Mouse (Mus musculus): ENCODE data around the gene Ube2h.
"Not testable (repeated sequence)": the region's sequence is repeated elsewhere in the genome, so short reads cannot be mapped to it uniquely, and the experiment has no call there.

The Ube2h gene

DNA sequence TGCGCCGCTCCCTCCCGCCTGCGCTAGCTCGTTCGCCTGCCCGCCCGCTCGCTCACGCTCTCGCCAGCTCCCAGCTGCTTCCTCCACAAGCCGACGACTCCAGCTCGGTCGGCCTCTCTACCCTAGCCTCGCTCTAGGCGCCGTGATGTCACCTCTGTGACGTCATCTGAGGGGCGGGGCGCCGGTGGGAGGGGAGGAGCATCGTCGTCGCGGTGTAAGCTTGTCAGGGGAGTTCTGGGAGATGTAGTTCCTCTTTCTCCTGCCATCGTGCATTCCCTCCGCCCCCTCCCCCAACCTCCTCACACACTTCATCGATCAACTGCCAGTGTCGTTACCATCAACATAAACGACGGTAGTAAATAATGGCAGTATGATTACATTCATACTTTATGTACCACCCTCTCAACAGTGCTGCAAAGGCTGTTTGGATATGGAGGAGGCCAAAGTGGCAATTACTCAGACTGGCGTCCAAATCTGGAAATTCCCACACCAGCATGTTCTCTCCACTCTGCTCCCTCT lies at the start of gene Ube2h:
Gene Ube2h, minus strand, starts transcription at position 141 of the 519 bp plus-strand sequence.
- peak; percentile 98 for DNase-seq (ENCODE audit: low spot score)

DNA sequence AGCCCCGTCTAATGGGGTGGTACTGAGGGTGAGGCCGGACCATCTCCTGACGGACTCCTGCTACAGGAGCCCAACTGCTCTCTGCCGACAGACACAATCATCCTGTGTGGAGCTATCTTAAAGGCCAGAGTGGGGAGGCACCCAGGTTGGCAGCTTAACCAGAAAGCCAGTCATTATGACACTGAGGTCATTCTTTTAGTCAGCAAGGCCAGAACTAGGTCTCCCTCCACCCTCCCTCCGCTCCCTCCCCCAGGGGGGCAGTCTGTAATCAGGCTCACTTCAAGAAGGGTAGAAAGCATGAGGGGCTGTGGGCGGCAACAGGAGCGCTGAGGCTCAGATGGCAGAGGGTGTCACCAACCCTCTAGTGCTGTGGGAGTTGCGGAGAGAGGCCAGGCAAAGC lies 49.3 kb upstream of the Ube2h start:
- no peak for DNase-seq (ENCODE audit: low spot score)

DNA sequence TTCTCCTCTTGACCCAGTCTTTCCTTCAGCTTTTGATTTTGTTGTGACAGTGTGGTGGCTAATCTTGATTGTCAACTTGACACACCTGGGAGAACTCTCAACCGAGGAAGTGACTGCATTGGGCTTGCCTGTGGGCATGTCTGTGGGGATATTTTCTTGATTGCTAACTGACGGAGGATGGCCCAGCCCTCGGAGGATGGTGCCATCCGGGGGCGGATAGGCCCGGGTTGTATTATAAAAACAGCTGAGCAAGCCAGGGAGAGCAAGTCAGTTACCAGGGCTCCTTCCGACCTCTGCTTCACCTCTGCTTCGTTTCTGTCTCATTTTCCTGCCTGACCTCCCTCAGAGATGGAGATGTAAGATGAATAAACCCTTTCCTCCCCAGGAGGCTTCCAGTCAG lies 48.4 kb upstream of the Ube2h start:
- DNase-seq (ENCODE audit: low spot score), result no peak

DNA sequence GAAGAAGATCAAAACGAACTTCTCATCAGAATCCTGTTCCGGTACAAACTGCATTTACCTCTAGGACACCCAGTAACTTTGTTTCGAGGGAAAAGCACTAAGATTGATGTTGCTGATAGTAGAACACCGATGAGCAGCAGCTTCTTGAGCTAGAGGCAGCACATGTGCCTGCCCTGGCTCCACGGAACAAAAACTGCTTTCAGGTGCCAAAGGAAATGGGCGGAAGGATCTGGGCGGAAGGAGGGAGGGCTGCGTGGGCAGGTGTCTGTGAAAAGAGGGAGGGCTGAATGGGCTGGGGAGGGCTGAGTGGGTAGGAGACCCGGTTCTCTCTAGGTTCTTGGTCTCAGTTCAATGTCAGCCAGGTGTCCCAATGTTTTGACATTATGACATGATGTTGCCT lies 47.0 kb upstream of the Ube2h start:
- DNase-seq (ENCODE audit: low spot score), result no peak

DNA sequence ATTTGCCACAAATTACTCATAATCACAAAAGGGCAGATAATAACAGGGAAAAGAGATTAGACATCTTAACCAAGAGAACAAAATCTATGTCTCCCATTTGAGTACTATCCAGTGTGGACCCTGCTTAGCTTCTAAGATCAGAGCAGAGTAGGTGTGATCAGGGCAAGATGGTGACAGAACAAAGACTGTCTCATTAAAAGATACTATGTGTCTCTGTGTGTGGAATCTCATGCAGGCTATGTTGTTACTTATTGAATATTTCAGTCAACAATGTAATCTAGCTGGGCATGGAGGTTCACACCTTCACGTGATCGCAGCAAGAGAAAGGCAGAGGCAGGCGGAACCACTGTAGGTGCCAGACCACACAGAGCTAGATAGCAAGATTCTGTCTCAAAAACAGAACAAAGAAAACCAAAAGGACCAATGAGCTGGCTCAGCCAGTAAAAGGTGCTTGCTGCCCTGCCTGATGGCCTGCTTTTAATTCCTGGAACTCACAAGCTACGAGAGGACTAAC lies 43.0 kb upstream of the Ube2h start:
- no peak for DNase-seq (ENCODE audit: low spot score)

DNA sequence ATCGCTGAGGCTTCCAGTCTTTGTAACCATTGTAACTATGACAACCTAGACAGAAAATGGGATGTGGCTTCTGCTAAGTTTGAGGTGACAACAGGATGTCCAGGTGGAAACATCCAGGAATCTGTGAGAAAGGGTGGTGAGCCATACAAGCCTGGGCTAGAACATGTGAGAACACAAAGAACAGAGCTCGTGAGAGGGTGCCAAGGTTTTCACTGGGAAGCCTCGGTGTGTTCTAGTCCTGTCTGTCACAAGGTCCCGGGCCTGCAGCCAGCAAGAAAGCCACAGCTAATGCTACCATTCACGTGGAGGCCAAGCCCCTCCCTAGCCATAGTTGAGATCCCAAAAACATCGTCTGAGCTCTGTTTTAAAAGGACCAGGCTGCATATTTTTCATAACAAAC lies 42.4 kb upstream of the Ube2h start:
- no peak for DNase-seq (ENCODE audit: low spot score)

DNA sequence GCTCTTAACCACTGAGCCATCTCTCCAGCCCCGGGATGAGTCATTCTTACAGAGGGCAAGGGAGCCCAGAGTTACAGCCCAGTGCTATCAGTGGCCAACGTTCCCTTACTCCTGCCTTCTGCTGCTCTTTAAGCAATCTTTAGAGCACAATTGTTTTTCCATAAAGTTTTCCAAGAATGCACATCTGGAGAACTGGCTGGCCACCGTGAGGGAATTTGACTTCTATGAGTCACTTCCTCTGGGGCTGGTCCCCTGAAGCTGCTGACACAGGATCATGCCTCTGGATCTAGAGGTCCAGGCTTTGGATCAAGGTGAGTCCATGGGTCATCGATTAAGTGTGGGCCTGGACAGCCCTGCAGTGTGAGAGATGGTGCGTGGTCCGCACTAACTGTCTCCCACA lies 39.7 kb upstream of the Ube2h start:
- no peak for DNase-seq (ENCODE audit: low spot score)

DNA sequence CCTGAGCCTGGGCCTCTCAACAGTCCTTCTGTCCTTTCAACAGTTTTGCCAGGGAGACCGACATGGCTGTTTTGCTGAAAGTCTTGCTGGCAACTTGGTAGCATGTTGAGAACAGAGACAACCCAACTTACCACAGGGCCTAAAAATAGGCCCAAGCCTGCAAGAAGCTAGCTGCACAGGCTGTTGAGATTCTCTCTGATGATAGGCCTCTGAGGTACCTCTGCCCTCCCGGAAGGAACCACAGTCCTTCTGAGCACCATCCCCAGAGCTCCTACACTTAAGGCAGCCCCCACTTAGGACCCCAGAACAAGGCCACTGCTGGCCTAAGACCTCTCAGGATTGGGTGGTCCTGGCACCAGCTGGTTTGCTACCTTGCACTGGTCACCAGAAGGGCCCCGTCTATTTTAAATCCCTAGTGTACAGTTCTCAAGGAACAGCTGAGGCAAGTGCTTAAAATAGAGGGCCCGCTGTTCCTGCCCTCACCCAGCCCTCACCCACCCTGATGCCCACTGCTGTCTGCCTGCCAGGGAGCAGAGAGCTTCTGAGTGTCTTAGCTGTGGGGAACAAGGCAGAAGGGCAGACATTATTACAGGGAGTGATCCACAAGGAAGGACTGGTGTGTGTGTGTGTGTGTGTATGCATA lies 36.0 kb upstream of the Ube2h start:
- no peak for DNase-seq (ENCODE audit: low spot score)

DNA sequence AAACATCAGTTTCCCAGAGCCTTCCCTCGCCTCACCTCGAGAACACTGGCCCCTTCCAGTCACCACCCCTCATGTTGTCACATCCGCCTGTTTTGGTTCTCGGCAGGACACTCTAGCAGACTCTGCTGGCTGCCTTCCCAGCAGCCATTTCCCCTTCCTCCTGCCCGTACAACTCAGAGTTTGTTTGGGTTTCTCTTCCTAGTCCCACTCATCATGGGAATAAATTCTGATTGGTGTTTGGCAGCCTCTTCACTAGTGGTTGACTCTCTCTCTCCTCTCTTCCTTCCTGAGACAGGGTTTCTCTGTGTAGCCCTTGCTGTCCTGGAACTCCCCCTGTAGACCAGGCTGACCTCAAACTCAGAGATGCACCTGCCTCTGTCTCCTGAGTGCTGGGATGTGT lies 32.6 kb upstream of the Ube2h start:
- DNase-seq (ENCODE audit: low spot score), result peak; percentile 38

DNA sequence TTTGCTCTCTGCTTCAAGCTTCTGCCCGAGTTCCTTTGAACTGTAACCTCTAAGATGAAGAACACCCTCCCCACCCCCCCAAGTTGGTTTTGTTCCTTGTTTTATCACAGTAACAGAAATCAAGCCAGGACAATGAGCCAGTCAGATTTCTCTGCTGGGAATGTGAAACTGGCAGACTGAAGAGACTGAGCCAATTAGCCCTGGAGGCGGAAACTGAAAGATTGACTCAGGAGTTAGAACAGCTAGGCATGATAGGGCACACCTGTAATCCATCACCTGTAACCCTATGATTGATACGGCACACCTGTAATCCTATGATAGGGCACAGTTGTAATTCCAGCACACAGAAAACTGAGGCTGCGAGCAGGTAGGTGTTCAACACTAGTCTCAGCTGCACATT lies 27.9 kb upstream of the Ube2h start:
- DNase-seq (ENCODE audit: low spot score), result no peak

DNA sequence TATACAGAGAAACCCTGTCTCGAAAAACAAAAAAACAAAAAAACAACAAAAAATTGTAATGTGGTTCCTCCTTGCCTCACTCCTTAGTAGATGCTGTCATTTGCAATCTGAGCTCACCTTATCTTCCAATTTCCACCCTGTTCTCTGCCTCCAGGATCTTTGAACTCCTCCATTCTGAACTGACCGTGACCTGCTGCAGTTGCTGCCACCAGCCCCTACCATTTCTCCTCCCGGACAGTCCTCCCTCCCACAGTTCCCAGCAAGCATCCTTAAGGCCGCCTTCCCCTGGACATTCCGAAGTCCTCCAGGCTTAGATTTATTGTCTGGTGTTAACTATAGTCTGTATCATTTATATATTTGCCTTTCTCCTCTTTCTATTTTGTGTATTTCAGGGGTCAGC lies 26.4 kb upstream of the Ube2h start:
- no peak for DNase-seq (ENCODE audit: low spot score)

DNA sequence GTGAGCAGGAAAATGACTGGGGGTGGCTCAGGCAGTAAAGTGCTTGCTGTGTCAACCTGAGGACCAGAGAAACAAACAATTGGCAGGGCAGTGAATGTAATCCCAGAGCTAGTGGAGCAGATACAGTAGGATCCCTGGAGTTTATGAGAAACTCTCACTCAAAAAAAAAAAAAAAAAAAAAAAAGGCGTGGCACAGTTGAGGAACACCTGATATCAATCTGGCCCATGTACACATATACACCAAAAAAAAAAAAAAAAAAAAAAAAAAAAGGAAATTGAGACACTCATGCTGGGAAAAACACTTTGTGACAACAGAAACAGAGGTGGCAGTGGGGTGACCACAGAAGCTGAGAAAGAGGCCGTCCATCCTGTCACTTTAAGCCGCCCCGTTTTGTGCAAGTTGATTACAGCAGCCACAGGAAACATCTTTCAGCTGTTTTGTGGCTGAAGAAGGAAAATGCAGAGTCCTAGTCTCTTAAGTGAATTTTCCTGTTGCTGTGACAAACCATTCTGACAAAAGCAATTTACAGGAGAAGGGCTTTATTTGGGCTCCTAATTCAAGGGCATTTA lies 21.7 kb upstream of the Ube2h start:
- DNase-seq (ENCODE audit: low spot score), result no peak

DNA sequence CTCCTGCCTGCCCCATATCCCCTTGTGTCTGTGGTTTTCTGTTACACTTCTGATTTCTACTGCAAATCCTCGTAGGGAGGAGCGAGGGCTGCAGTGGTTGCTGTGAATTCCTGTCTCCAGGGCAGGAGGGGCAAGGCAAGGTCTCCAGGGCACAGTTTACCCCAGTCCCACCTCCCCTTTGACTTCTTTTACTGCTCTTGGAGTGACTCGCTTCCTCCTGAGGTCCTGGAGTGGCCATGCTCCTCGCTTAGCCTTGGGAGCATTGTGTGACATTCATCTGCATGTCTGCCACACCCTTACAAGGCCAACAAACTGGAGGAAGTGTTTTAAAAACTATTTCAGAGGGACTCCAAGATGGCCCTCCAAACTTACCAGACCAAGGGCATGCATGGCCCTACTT lies 16.7 kb upstream of the Ube2h start:
- DNase-seq (ENCODE audit: low spot score), result no peak

DNA sequence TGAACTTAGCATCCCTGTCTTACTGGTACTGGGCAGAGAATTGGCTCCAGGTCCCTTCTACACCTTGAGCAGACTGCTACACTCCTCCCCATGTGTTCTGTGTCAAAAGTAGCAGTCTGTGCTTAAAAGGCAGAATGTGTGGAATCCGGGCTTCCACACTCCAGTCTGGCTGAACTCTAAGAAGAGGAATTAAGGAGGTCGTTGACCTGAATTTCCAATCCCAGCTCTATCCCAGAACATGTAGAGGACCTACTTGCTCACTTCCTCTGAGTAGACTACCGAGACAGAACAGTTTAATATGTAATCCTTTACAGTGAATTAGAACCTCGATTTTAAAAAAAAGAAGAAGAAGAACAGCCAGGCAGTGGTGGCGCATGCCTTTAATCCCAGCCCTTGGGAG lies 14.9 kb upstream of the Ube2h start:
- no peak for DNase-seq (ENCODE audit: low spot score)

DNA sequence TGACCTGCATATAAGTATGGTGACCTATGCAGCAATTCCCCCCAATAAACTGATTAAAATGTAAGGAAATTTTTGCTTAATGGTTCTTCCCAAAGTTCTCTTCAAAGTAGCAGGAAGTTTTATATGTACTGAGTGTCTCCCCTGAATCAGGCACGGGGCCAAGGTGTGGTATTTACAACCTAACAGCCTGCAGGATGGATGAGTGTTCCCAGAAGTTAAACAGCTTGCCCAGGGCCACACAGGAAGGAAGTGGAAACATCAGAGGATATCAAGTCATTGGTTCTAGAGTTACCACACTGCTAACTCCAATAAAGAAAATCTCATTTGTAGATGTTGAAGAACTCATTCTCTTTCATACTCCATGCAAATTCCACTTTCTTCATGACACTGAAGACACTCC lies 7.7 kb upstream of the Ube2h start:
- no peak for DNase-seq (ENCODE audit: low spot score)

DNA sequence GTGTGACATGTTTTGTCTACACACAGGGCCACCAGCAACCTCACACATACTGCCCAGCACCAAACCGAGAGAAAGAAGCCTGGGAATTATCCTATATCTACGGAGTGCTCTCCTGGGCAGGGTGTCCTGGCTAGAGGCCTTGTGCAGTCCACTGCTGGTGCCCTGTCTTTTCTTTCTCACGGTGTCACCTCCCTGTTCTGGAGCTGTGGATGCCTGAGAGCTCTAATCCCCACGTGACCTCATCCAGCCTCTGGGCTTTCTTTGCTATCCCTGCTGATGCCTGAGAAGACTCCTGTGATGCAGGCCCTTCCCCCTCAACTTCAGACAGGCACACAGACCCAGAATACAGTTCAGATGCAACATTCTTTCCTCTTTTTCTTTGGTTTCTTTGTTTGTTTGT lies 4.4 kb upstream of the Ube2h start:
- no peak for DNase-seq (ENCODE audit: low spot score)

DNA sequence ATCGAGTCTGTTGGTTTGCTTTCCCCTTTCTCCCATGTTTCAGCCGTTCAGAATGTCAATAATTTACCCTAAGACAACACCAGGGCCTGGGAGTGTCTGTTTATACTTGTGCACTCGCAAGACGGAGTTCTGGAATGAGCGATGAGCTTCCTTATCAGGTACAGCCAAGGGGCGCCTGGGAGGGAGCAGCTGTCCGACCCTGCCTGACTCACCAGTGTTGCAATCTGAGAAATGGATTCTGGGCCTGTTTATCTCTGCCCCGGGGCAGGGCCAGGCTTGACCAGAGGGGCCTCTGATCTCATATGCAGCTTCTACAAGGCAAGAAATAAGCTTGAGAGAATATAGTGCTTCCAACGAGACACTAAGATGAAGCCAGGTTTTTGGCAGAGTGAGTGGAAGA lies 3.4 kb upstream of the Ube2h start:
- no peak for DNase-seq (ENCODE audit: low spot score)

DNA sequence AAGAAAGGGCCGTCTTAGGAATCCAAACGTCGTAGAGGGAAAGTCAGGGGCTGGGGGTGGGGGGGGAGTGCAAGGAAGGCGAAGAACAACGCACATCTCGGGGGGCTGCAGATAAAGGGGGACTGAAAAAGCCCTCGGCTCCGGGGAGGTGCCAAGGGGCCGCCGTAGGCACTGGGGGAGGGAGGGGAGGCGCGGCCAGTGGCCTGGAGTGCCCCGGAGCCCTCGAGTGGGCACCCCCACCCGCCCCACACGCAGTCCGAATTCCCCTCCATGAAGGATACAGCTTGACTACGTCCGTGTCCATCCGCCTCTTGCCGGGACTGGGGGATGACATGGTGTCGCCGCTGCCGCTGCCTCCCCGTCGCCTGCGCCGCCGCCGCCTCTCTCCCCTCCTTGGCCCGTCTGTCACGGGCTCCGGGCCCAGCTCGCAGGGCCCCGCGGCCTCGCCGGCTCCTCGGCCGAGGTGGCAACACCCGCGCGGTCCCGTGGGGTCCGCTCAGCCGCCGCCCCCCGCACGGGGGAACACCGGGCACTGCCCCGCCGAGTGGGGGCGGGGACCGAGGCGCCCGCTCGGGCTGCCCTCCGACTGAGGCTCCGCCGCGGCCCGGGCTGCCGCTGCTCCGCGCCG lies 454 bp downstream of the Ube2h start:
- DNase-seq (ENCODE audit: low spot score), result not testable (repeated sequence)

DNA sequence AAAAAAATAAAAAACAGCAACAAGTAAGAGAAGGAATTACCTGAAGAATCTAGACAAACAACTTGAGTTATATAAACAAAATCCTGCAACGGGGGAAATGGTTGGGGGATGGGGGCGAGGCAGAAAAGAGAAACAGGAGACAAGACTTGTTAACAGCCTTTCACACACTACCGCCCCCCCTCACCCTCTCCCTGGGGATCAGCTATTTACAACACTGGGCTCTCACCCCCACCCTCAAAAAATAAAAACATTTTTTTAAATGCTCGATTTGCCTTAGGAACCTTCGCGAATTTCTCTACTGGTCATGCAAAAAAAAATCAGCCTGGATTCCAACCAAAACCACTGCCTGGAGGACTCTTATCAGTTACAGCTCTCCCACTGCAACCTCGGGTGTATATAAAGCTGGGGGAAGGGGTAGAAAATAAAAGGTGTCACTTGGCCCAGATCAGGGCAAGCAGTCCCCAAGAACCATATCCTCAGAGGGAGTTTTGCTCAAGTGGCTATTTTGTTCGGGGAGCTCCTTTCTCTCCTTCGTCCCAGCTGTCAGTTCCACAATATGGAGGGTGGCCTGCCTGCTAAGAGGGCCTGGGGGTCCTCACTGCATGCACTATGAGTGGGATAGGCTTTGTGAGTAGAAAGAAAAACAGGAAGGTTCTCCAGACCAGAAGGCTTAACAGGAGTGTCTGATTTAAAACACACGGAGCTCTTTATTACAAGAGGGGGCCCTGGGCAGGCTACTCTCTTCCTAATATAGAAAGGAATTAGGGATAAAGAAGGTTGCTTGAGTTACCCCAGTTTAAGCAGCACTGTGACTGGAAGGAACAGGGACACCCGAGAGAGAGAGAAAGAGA lies 1.3 kb downstream of the Ube2h start:
- no peak for DNase-seq (ENCODE audit: low spot score)

DNA sequence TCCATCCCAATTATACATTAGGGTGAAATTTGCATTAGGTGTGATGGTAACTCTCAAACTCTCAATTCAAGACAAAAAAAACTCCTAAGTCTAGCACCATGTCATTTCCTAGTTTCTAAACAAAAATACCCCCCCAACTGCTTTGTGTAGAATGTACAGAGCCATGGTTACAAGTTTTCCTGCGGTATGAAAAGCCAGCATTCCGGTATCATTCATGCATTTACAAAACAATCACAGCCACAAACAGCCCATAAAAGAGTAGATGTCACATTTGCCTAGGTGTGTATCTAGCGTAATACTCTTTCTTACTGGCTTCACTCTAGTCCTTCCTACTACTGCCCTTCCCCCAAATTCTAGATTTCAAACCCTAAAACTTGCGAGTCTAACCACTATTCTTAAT lies 2.2 kb downstream of the Ube2h start:
- DNase-seq (ENCODE audit: low spot score), result no peak

DNA sequence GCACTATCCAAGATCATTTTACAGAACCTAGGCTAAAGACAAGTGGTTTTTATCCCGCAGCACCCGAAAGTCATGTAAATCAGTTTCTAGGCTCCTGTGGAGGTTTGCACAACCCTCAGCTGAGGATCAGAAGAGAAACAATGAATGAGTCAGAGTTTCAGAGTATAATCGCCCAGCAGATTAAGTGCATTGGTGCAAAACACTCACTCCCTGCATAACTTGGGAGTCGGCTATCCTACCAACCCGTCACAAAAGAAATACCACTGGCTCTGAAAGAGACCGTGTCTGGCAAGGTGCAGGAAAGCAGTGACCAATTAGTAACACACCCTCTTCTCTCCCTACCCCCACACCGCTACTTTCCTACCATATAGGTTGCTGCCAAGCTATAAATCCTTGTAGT lies 3.4 kb downstream of the Ube2h start:
- DNase-seq (ENCODE audit: low spot score), result no peak

DNA sequence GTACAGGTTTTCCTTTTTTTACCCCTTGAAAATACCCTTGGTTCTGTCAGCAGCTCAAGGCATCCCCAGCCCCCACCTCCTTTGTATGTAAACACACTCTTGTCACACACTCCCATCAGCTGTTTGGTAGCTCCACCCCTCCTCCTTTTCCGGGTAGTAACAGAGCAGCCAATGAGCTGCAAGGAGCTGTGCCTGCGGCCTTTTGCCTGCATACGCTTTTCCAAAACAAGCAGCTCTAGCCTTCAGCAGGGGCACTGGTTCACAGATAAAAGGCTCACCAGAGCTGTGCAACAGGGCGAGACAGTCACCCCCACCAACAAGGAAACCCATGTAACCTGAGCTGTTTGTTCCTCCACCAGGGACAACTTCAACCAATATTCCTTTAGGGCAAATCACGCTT lies 4.0 kb downstream of the Ube2h start:
- peak; percentile 73 for DNase-seq (ENCODE audit: low spot score)

DNA sequence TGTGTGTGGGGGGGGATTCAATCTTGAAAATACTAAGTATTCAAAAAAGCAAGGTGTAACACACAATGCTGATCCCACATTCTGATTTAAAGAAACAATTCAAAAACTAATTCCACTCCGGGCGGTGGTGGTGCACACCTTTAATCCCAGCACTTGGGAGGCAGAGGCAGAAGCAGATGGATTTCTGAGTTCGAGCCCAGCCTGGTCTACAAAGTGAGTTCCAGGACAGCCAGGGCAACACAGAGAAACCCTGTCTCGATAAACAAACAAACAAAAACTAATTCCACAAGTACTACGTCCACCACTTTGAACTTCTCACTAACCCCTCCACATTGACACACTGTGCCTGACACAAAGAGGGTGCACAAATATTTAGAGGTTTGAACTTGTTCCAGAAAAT lies 4.7 kb downstream of the Ube2h start:
- DNase-seq (ENCODE audit: low spot score), result no peak
